Mouse (Mus musculus) embryonic stem cell, embryonic (primary cell): ENCODE measurements around the gene Tmem120a.

Experiments used
- CTCF ChIA-PET, 4 experiments: fragments of 300-600 bp in 2 of 4; fragments of 350-600 bp in 2 of 4; sonication (Branson Sonifier 250); formaldehyde crosslinking; loops; one replicate each; lab custom pipeline; 2022; ENCODE audit warnings: inconsistent platforms in 2 of 4; lab: Charles Lee
- POLR2A ChIA-PET, 4 experiments: fragments of 300-600 bp in 2 of 4; fragments of 350-600 bp in 2 of 4; sonication (Branson Sonifier 250); formaldehyde crosslinking; loops; one replicate each; lab custom pipeline; 2022; ENCODE audit warnings: antibody characterized with exemption in 4 of 4, inconsistent platforms in 1 of 4; lab: Charles Lee

The Tmem120a gene

GRCm38 (mm10) chr5:135705383-135705782, 38.9 kb downstream of the Tmem120a start:
- ChIA-PET CTCF (interaction anchor here in 2 of 4 experiments (0.5 to 1.5 kb wide), 2 partner anchors 74 to 1093 kb away, joined by 4 read pairs; no protein-coding TSS in a partner anchor), POLR2A (interaction anchor here in 2 of 4 experiments (0.6 to 1.2 kb wide), 3 partner anchors 12 to 87 kb away, joined by 3 to 4 read pairs (median 4); no protein-coding TSS in a partner anchor)

- POLR2A ChIA-PET, result interaction anchor here in 2 of 4 experiments (1.1 to 7.2 kb wide), 12 partner anchors 14 to 75 kb away, joined by 3 to 59 read pairs (median 4); partner anchors contain the start of genes Mdh2 (in 2 of the 2) and Styxl1 (in 2 of the 2)
- CTCF ChIA-PET, result interaction anchor here in 3 of 4 experiments (0.7 to 1.8 kb wide), 15 partner anchors 12 to 129 kb away, joined by 3 to 10 read pairs (median 3); partner anchors contain the start of gene Por (in 1 of the 3)
These were observed 40.8 kb downstream of the Tmem120a start for GRCm38 (mm10) chr5:135703431-135703830.

- POLR2A ChIA-PET, result interaction anchor here in 2 of 4 experiments (1.1 to 7.2 kb wide), 13 partner anchors 9 to 76 kb away, joined by 3 to 59 read pairs (median 4); partner anchors contain the start of genes Mdh2 (in 2 of the 2) and Styxl1 (in 2 of the 2)
- CTCF ChIA-PET, result interaction anchor here (0.6 to 1.8 kb wide), 16 partner anchors 12 to 1642 kb away, joined by 3 to 10 read pairs (median 3); partner anchors contain the start of gene Por (in 1 of the 4)
These were observed 41.5 kb downstream of the Tmem120a start for GRCm38 (mm10) chr5:135702682-135703192.

GRCm38 (mm10) chr5:135702190-135702589, 42.1 kb downstream of the Tmem120a start:
- ChIA-PET CTCF (interaction anchor here in 3 of 4 experiments (0.6 to 1.8 kb wide), 6 partner anchors 30 to 1641 kb away, joined by 3 to 10 read pairs (median 4); partner anchors contain the start of gene Por (in 1 of the 3)), POLR2A (interaction anchor here in 2 of 4 experiments (1.1 to 7.2 kb wide), 9 partner anchors 9 to 72 kb away, joined by 3 to 59 read pairs (median 4); no protein-coding TSS in a partner anchor)

GRCm38 (mm10) chr5:135701601-135702000, 42.6 kb downstream of the Tmem120a start:
- POLR2A ChIA-PET, result interaction anchor here in 2 of 4 experiments (0.6 to 7.2 kb wide), 9 partner anchors 9 to 142 kb away, joined by 3 to 59 read pairs (median 4); no protein-coding TSS in a partner anchor
- CTCF ChIA-PET, result interaction anchor here in 2 of 4 experiments (1.0 to 1.8 kb wide), 2 partner anchors 71 kb away, joined by 4 to 10 read pairs; no protein-coding TSS in a partner anchor

- POLR2A ChIA-PET, result interaction anchor here in 3 of 4 experiments (1.0 to 7.2 kb wide), 5 partner anchors 8 to 82 kb away, joined by 3 to 59 read pairs (median 4); no protein-coding TSS in a partner anchor
- CTCF ChIA-PET, result no interaction called here
These were observed 46.5 kb downstream of the Tmem120a start for GRCm38 (mm10) chr5:135697711-135698111.

GRCm38 (mm10) chr5:135695277-135695721, 48.9 kb downstream of the Tmem120a start:
- ChIA-PET POLR2A (interaction anchor here in 1 of 4 experiments (0.8 kb wide), 1 partner anchor 21 kb away, joined by 3 read pairs; no protein-coding TSS in a partner anchor), CTCF (no interaction called here)

GRCm38 (mm10) chr5:135693281-135693853, 50.9 kb downstream of the Tmem120a start:
- ChIA-PET POLR2A (interaction anchor here in 3 of 4 experiments (0.6 to 1.2 kb wide), 4 partner anchors 12 to 85 kb away, joined by 3 to 4 read pairs (median 4); partner anchors contain the start of genes Mdh2 (in 1 of the 3), Por (in 1 of the 3) and Styxl1 (in 1 of the 3)), CTCF (interaction anchor here in 1 of 4 experiments (1.0 kb wide), 1 partner anchor 16 kb away, joined by 6 read pairs; no protein-coding TSS in a partner anchor)

GRCm38 (mm10) chr5:135691266-135691665, 53.0 kb downstream of the Tmem120a start:
- ChIA-PET CTCF (no interaction called here), POLR2A (interaction anchor here in 2 of 4 experiments (0.7 to 7.0 kb wide), 8 partner anchors 10 to 34 kb away, joined by 3 to 65 read pairs (median 6); partner anchors contain the start of gene Por (in 1 of the 2))

GRCm38 (mm10) chr5:135690401-135690800, 53.8 kb downstream of the Tmem120a start:
- ChIA-PET CTCF (interaction anchor here in 2 of 4 experiments (2.4 to 3.7 kb wide), 2 partner anchors 60 to 61 kb away, joined by 16 to 22 read pairs; no protein-coding TSS in a partner anchor), POLR2A (interaction anchor here in 3 of 4 experiments (0.6 to 7.0 kb wide), 28 partner anchors 11 to 221 kb away, joined by 3 to 65 read pairs (median 12); partner anchors contain the start of genes Por (in 3 of the 3), Mdh2 (in 2 of the 3), Styxl1 (in 2 of the 3) and Tmem120a (in 2 of the 3))
